Mouse (Mus musculus): ENCODE results near the gene C87436.

GRCm38 (mm10) chr6:86441571-86441970 lies 3.4 kb downstream of the C87436 start:
- no peak for TF ChIP-seq CTCF (conservative IDR thresholded peaks at IDR 0.05; ENCODE audit: insufficient read depth, insufficient read length, low read depth, low read length)
- no peak for TF ChIP-seq POLR2A (IDR thresholded peaks at IDR 0.05; ENCODE audit: low read depth, low read length)

All from kidney, adult 2 months (tissue).